Mouse (Mus musculus) limb, embryonic 10.5 days (tissue): ENCODE data around the gene Tmem184b. TPM values are rescaled to one million over a fixed set of nuclear protein-coding genes. Genes with fewer than 3 reads are reported as not detected.

Source experiments
- DNase-seq: peaks from one replicate; pipeline ENCODE4 v3.0.0-alpha.2; 2017; ENCODE audit warnings: low spot score
- H3K27ac ChIP-seq: fragments of 300-500 bp; sonication (generic); 2 replicates; pipeline ENCODE4 v1.5.1; 2016; ENCODE audit warnings: mild to moderate bottlenecking
- H3K27me3 ChIP-seq: fragments of 300-500 bp; sonication (generic); 2 replicates; pipeline ENCODE4 v1.6.1; 2016; ENCODE audit warnings: low read depth, mild to moderate bottlenecking; ENCODE audit not compliant: poor library complexity, severe bottlenecking
- H3K36me3 ChIP-seq: fragments of 300-500 bp; sonication (generic); 2 replicates; pipeline ENCODE4 v1.6.1; 2016; ENCODE audit warnings: mild to moderate bottlenecking, moderate library complexity
- H3K4me1 ChIP-seq: fragments of 300-500 bp; sonication (generic); 2 replicates; pipeline ENCODE4 v1.6.1; 2016
- H3K4me3 ChIP-seq: fragments of 300-500 bp; sonication (generic); 2 replicates; pipeline ENCODE4 v1.5.1; 2016; ENCODE audit warnings: mild to moderate bottlenecking, moderate library complexity
- H3K9me3 ChIP-seq: fragments of 300-500 bp; sonication (generic); replicated peaks from 2 replicates; pipeline ENCODE4 v1.6.1; 2016; ENCODE audit warnings: mild to moderate bottlenecking
- WGBS: fragments of 180-500 bp; shearing (Covaris S2); methylation state at CpG from one replicate; pipeline ENCODE4 v1.1.7; 2016; 5-methylcytosine and 5-hydroxymethylcytosine counted together
- polyA plus RNA-seq: library from polyadenylated mRNA; unstranded; fragments of >200 nt; fragmentation: Nextera tagmentation; extraction: Ambion mirVana; gene quantifications from 2 replicates; pipeline ENCODE4 v1.2.1, GENCODE M21; 2016

Gene Tmem184b
- polyA plus RNA-seq, 1 experiment from 2014 or later, result 74.8 TPM

- 0 out of 2 replicates have a peak, but pooled peaks cover 3% of the 10 kb centered on the region for H3K36me3 ChIP-seq
- 87% methylated on average over 6 of the region's 6 CpGs for WGBS
- H3K4me3 ChIP-seq, result no peak overlapping the region
- no peak for DNase-seq
- no peak overlapping the region for H3K27ac ChIP-seq
- peaks cover 18% of the 10 kb centered on the region for H3K27me3 ChIP-seq
- peaks cover 49% of the 10 kb centered on the region for H3K4me1 ChIP-seq
- H3K9me3 ChIP-seq, result no peaks in the 10 kb centered on the region
Measured at GRCm38 (mm10) chr15:79352479-79352878, 50.9 kb downstream of the Tmem184b start.

- H3K9me3 ChIP-seq, result no peaks in the 10 kb centered on the region
- H3K27ac ChIP-seq, result peak overlapping the region; percentile 32; the same call in 1 of the 2 replicates
- no peak for DNase-seq
- no peak overlapping the region for H3K4me3 ChIP-seq
- H3K4me1 ChIP-seq, result peaks cover 46% of the 10 kb centered on the region
- 0 out of 2 replicates have a peak, but pooled peaks cover 3% of the 10 kb centered on the region for H3K36me3 ChIP-seq
- peaks cover 10% of the 10 kb centered on the region for H3K27me3 ChIP-seq
- 34% methylated on average over 15 of the region's 15 CpGs for WGBS
Measured at GRCm38 (mm10) chr15:79351331-79351767, 52.0 kb downstream of the Tmem184b start.

- H3K27ac ChIP-seq, result 0 out of 2 replicates have a peak overlapping the region, but pooled peaks have one; percentile 32
- 90% methylated on average over 4 of the region's 4 CpGs for WGBS
- no peak for DNase-seq
Measured at GRCm38 (mm10) chr15:79350866-79351265, 52.5 kb downstream of the Tmem184b start.

GRCm38 (mm10) chr15:79348651-79349050, 54.7 kb downstream of the Tmem184b start:
- Histone ChIP-seq H3K27ac (peak overlapping the region; percentile 90), H3K27me3 (peaks cover 5% of the 10 kb centered on the region; the same call in 1 of the 2 replicates), H3K4me1 (peaks cover 42% of the 10 kb centered on the region), H3K9me3 (no peaks in the 10 kb centered on the region), H3K4me3 (peak overlapping the region; percentile 85), H3K36me3 (no peaks in the 10 kb centered on the region)
- 78% methylated on average over 8 of the region's 8 CpGs for WGBS
- no peak for DNase-seq

More at GRCm38 (mm10) chr15:79350866-79351265, 52.5 kb downstream of the Tmem184b start:
- Histone ChIP-seq H3K9me3 (no peaks in the 10 kb centered on the region), H3K36me3 (0 out of 2 replicates have a peak, but pooled peaks cover 3% of the 10 kb centered on the region), H3K4me1 (peaks cover 46% of the 10 kb centered on the region), H3K27me3 (peaks cover 9% of the 10 kb centered on the region), H3K4me3 (no peak overlapping the region)

GRCm38 (mm10) chr15:79347845-79348506, 55.4 kb downstream of the Tmem184b start:
- Histone ChIP-seq H3K9me3 (no peaks in the 10 kb centered on the region), H3K27me3 (peaks cover 5% of the 10 kb centered on the region; the same call in 1 of the 2 replicates), H3K27ac (peak overlapping the region; percentile 90), H3K4me3 (peak overlapping the region; percentile 85), H3K36me3 (no peaks in the 10 kb centered on the region), H3K4me1 (peaks cover 39% of the 10 kb centered on the region)
- 1% methylated on average over 46 of the region's 46 CpGs for WGBS
- peak; percentile 83 for DNase-seq

- Histone ChIP-seq H3K4me1 (peaks cover 38% of the 10 kb centered on the region), H3K27me3 (peaks cover 5% of the 10 kb centered on the region; the same call in 1 of the 2 replicates), H3K36me3 (no peaks in the 10 kb centered on the region), H3K27ac (peak overlapping the region; percentile 90), H3K4me3 (peak overlapping the region; percentile 85), H3K9me3 (no peaks in the 10 kb centered on the region)
- WGBS, result under 1% methylated on average over 61 of the region's 61 CpGs
- DNase-seq, result peak; percentile 96
Measured at GRCm38 (mm10) chr15:79347165-79347844, 56.1 kb downstream of the Tmem184b start.

- Histone ChIP-seq H3K27me3 (peaks cover 5% of the 10 kb centered on the region; the same call in 1 of the 2 replicates), H3K4me1 (peaks cover 27% of the 10 kb centered on the region), H3K27ac (peak within 1 kb of the TSS; percentile 90), H3K9me3 (no peaks in the 10 kb centered on the region), H3K36me3 (no peaks in the 10 kb centered on the region), H3K4me3 (peak within 1 kb of the TSS; percentile 85)
- DNase-seq, result no peak
- WGBS, result 48% methylated on average over 8 of the region's 8 CpGs
Measured at GRCm38 (mm10) chr15:79346051-79346793, 57.1 kb downstream of the Tmem184b start, which contains the start of gene Maff. Gene Maff (plus strand): TSS chr15:79346621.

GRCm38 (mm10) chr15:79344627-79345026, 58.7 kb downstream of the Tmem184b start:
- DNase-seq, result no peak
- peaks cover 5% of the 10 kb centered on the region; the same call in 1 of the 2 replicates for H3K27me3 ChIP-seq
- H3K36me3 ChIP-seq, result no peaks in the 10 kb centered on the region
- H3K4me3 ChIP-seq, result no peak overlapping the region
- H3K4me1 ChIP-seq, result peaks cover 22% of the 10 kb centered on the region
- WGBS, result 82% methylated on average over 4 of the region's 4 CpGs
- no peaks in the 10 kb centered on the region for H3K9me3 ChIP-seq
- H3K27ac ChIP-seq, result no peak overlapping the region

- H3K4me3 ChIP-seq, result no peak overlapping the region
- H3K27me3 ChIP-seq, result peaks cover 5% of the 10 kb centered on the region; the same call in 1 of the 2 replicates
- 84% methylated on average over 6 of the region's 6 CpGs for WGBS
- no peaks in the 10 kb centered on the region for H3K36me3 ChIP-seq
- no peak overlapping the region for H3K27ac ChIP-seq
- peaks cover 8% of the 10 kb centered on the region for H3K4me1 ChIP-seq
- H3K9me3 ChIP-seq, result no peaks in the 10 kb centered on the region
- no peak for DNase-seq
Measured at GRCm38 (mm10) chr15:79342641-79343337, 60.6 kb downstream of the Tmem184b start.

- 72% methylated on average over 5 of the region's 5 CpGs for WGBS
- H3K9me3 ChIP-seq, result no peaks in the 10 kb centered on the region
- H3K36me3 ChIP-seq, result no peaks in the 10 kb centered on the region
- no peak overlapping the region for H3K27ac ChIP-seq
- DNase-seq, result no peak
- H3K4me3 ChIP-seq, result no peak overlapping the region
- H3K27me3 ChIP-seq, result no peaks in the 10 kb centered on the region
- H3K4me1 ChIP-seq, result peaks cover 10% of the 10 kb centered on the region
Measured at GRCm38 (mm10) chr15:79338978-79339377, 64.4 kb downstream of the Tmem184b start.

GRCm38 (mm10) chr15:79335061-79335655, 68.2 kb downstream of the Tmem184b start:
- DNase-seq, result no peak
- WGBS, result 64% methylated on average over 7 of the region's 7 CpGs
- peaks cover 10% of the 10 kb centered on the region for H3K4me1 ChIP-seq
- H3K9me3 ChIP-seq, result no peaks in the 10 kb centered on the region
- H3K4me3 ChIP-seq, result no peak overlapping the region
- H3K27ac ChIP-seq, result peak overlapping the region; percentile 74
- H3K27me3 ChIP-seq, result no peaks in the 10 kb centered on the region
- no peaks in the 10 kb centered on the region for H3K36me3 ChIP-seq

- DNase-seq, result no peak
- Histone ChIP-seq H3K4me3 (no peak overlapping the region), H3K27ac (no peak overlapping the region), H3K9me3 (no peaks in the 10 kb centered on the region), H3K27me3 (no peaks in the 10 kb centered on the region), H3K36me3 (no peaks in the 10 kb centered on the region), H3K4me1 (peaks cover 13% of the 10 kb centered on the region)
- WGBS, result 76% methylated on average over 4 of the region's 4 CpGs
Measured at GRCm38 (mm10) chr15:79333409-79333808, 70.0 kb downstream of the Tmem184b start.
